Mouse (Mus musculus): Measurements from ENCODE around the gene Krba1.

GRCm38 (mm10) chr6:48416486-48416885, 21.1 kb downstream of the Krba1 start:
- no peak for TF ChIP-seq USF1 (IDR thresholded peaks at IDR 0.05; ENCODE audit: low read depth)
- TF ChIP-seq POLR2A (IDR thresholded peaks at IDR 0.05; ENCODE audit: insufficient read length, low read depth), result no peak
- no peak for TF ChIP-seq TCF12 (IDR thresholded peaks at IDR 0.05; ENCODE audit: insufficient read depth, poor library complexity, severe bottlenecking)
- TF ChIP-seq CEBPB (IDR thresholded peaks at IDR 0.05; ENCODE audit: insufficient read depth, poor library complexity, severe bottlenecking), result no peak
- TF ChIP-seq MYOG (IDR thresholded peaks at IDR 0.05; ENCODE audit: control insufficient read depth in 1 of 3, insufficient read depth in 1 of 3, insufficient read length in 2 of 3, low read depth in 2 of 3), result no peak
- TF ChIP-seq TCF3 (IDR thresholded peaks at IDR 0.05; ENCODE audit: insufficient read length, low read depth), result no peak
- TF ChIP-seq MAX (IDR thresholded peaks at IDR 0.05; ENCODE audit: low read depth), result no peak
- TF ChIP-seq POLR2AphosphoS2 (IDR thresholded peaks at IDR 0.05; ENCODE audit: insufficient read length, low read depth), result no peak
- TF ChIP-seq E2F4 (IDR thresholded peaks at IDR 0.05; ENCODE audit: insufficient read depth), result no peak
- TF ChIP-seq SRF (IDR thresholded peaks at IDR 0.05; ENCODE audit: control insufficient read depth, insufficient read length, low read depth), result no peak
- no peak for TF ChIP-seq REST (IDR thresholded peaks at IDR 0.05; ENCODE audit: insufficient read depth, insufficient read length)
- TF ChIP-seq MYOD1 (IDR thresholded peaks at IDR 0.05; ENCODE audit: control insufficient read depth in 1 of 3, insufficient read length in 2 of 3, low read depth in 2 of 3), result no peak
